Mouse (Mus musculus): ENCODE results near the gene Havcr1. TPM values are rescaled to one million over a fixed set of nuclear protein-coding genes. Genes with fewer than 3 reads are reported as not detected.

Havcr1 gene
- total RNA-seq, 2 experiments from 2014 or later: not detected

Other genes with a start within 250 kb of the Havcr1 start
- not detected for gene Gm12169, start 210.9 kb upstream of the Havcr1 start, total RNA-seq (2021)
- not detected for gene BC053393, start 163.5 kb upstream of the Havcr1 start, total RNA-seq (2021)
- not detected for gene Dppa1, start 105.8 kb upstream of the Havcr1 start, total RNA-seq (2021)
- gene Timd2, start 28.0 kb upstream of the Havcr1 start, total RNA-seq (2021): under 1 TPM in 1 of 2 experiments, not detected in 1; 0.17 TPM
- 1 to 10 TPM in 1 of 2 experiments, under 1 TPM in 1; 0.53 to 1.3 TPM for gene Timd4, start 75.7 kb downstream of the Havcr1 start, total RNA-seq (2021)

Data from adrenal gland, postnatal 36 days (tissue).